Comparison of ENCODE assay signal across 8 mouse cellular contexts in genomic region chr8:115249688-115250366, GRCm38 (mm10).
DNase-seq lines count a peak whose midpoint lies in the region; ATAC-seq lines count a peak whose summit lies in the region.

No protein-coding gene starts in this region.

- H3K36me3 ChIP-seq in limb, embryonic 11.5 days (ENCODE audit: control insufficient read depth, insufficient read depth, low read length): no peaks in the 10 kb centered on the region

- peak overlapping the region; percentile 34 for H3K4me2 ChIP-seq in limb, embryonic 11.5 days (ENCODE audit: low read depth, severe bottlenecking)

- intact Hi-C loops in heart, postnatal 25 days (cut with DNase I): no loop called here

- ATAC-seq in limb, embryonic 11.5 days (ENCODE audit: insufficient number of reproducible peaks, low FRiP score, low TSS enrichment, low read depth): no peak; the same call in 1 of the 2 replicates
- no peak for ATAC-seq in CD4-positive, CD25-positive, alpha-beta regulatory T cell, adult 4 months

- no peak overlapping the region for H3K9ac ChIP-seq in limb, embryonic 11.5 days (ENCODE audit: low read length)

- H3K4me1 ChIP-seq in limb, embryonic 11.5 days (ENCODE audit: control insufficient read depth, insufficient read depth, low read length): peaks cover 8% of the 10 kb centered on the region; the same call in 1 of the 2 replicates

- WGBS in limb, embryonic 11.5 days: 28% methylated on average over 22 of the region's 22 CpGs

- H3K4me3 ChIP-seq in limb, embryonic 11.5 days (ENCODE audit: low read depth, low read length): no peak overlapping the region

- peak; percentile 19 to 24 for DNase-seq in heart, adult 18-20 months
- no peak for DNase-seq in heart, postnatal 25 days (ENCODE audit: low spot score)
- peak; percentile 48 for DNase-seq in adrenal gland, postnatal 25 days
- peak; percentile 21 for DNase-seq in heart, postnatal 4 days
- DNase-seq in limb, embryonic 11.5 days (ENCODE audit: low spot score): peak; percentile 32
- DNase-seq in ovary, postnatal 36 days (ENCODE audit: low spot score): peak; percentile 43
- no peak for DNase-seq in spleen, postnatal 4 days (ENCODE audit: low spot score in 2 of 2)

- peaks cover 3% of the 10 kb centered on the region; the same call in 1 of the 2 replicates for H3K27me3 ChIP-seq in limb, embryonic 11.5 days (ENCODE audit: control insufficient read depth, insufficient read depth, low read length)

- H3K27ac ChIP-seq in limb, embryonic 11.5 days (replicated peaks; ENCODE audit: low read depth, low read length): no peak overlapping the region

- no peaks in the 10 kb centered on the region for H3K9me3 ChIP-seq in limb, embryonic 11.5 days (ENCODE audit: control insufficient read depth, low read length)

Comparison
In these comparisons a context has a peak if more than half of its experiments do, and no peak if none do; other contexts are left out.
1. DNase-seq: peak in heart, adult 18-20 months (2 of 2), adrenal gland, postnatal 25 days (single experiment), heart, postnatal 4 days (single experiment), limb, embryonic 11.5 days (single experiment) and ovary, postnatal 36 days (single experiment); none in heart, postnatal 25 days (single experiment) and spleen, postnatal 4 days (0 of 2).